10 mouse cellular contexts compared by ENCODE assay signal in genomic region chr2:26508661-26509060, GRCm38 (mm10). TPM values are rescaled to one million over a fixed set of nuclear protein-coding genes. Genes with fewer than 3 reads are reported as not detected.
DNase-seq lines count a peak whose midpoint lies in the region; ATAC-seq and TF ChIP-seq lines count a peak whose summit lies in the region.
"Had no signal": no experiment of that assay in that cellular context is flagged by ENCODE, and none has a peak within 500 bp of the region (broad histone marks: within the 10 kb centered on the region; RNA-seq: fewer than 3 reads in every experiment).

No protein-coding gene starts in this region.

- ATAC-seq in heart, embryonic 16.5 days (replicated peaks; ENCODE audit: extremely low read depth, insufficient read depth, low FRiP score) = no peak
- no peak for ATAC-seq in lung, embryonic 16.5 days (ENCODE audit: low read depth)
- no peak for ATAC-seq in megakaryocyte-erythroid progenitor cell, adult 5-6 weeks (replicated peaks; ENCODE audit: low FRiP score, low TSS enrichment, poor library complexity, severe bottlenecking)
- ATAC-seq: inflammation-experienced regulatory T-cells, adult 6 months had no signal

- 63% methylated on average over 5 of the region's 5 CpGs for WGBS in heart, embryonic 16.5 days
- WGBS in lung, embryonic 16.5 days = 53% methylated on average over 5 of the region's 5 CpGs

- H3K9ac ChIP-seq in heart, embryonic 16.5 days (ENCODE audit: low read length) = no peak overlapping the region; the same call in 1 of the 2 replicates
- H3K9ac ChIP-seq in lung, embryonic 16.5 days (ENCODE audit: low read length) = no peak overlapping the region; the same call in 1 of the 2 replicates

- H3K27ac ChIP-seq in heart, embryonic 16.5 days (ENCODE audit: low read length) = peak overlapping the region; percentile 87
- peak overlapping the region; percentile 95 for H3K27ac ChIP-seq in lung, embryonic 16.5 days (ENCODE audit: low read length)
- H3K27ac ChIP-seq in embryonic fibroblast, embryonic 13.5 days (ENCODE audit: insufficient read depth, low read length) = peak overlapping the region; percentile 92

- DNase-seq in heart, adult 18-20 months = no peak
- DNase-seq in lung, postnatal 14 days = no peak
- no peak for DNase-seq in layer of hippocampus, adult 8-10 months (ENCODE audit: low spot score in 2 of 2)
- DNase-seq: thymus, postnatal 36 days had no signal

- no peaks in the 10 kb centered on the region for H3K79me2 ChIP-seq in myocyte (ENCODE audit: control insufficient read depth, insufficient read depth)

- no peak overlapping the region for H3ac ChIP-seq in myocyte (ENCODE audit: control insufficient read depth, insufficient read length)

- no peaks in the 10 kb centered on the region for H3K9me3 ChIP-seq in heart, embryonic 16.5 days (replicated peaks; ENCODE audit: control insufficient read depth, low read length)
- H3K9me3 ChIP-seq in lung, embryonic 16.5 days (ENCODE audit: control insufficient read depth, low read length) = no peaks in the 10 kb centered on the region

- no peak overlapping the region for H3K4me3 ChIP-seq in heart, embryonic 16.5 days (ENCODE audit: low read length)
- no peak overlapping the region for H3K4me3 ChIP-seq in lung, embryonic 16.5 days (ENCODE audit: low read length)
- H3K4me3 ChIP-seq in embryonic fibroblast, embryonic 13.5 days (ENCODE audit: insufficient read depth, low read length) = no peak overlapping the region
- H3K4me3 ChIP-seq in myocyte = no peak overlapping the region

- TF ChIP-seq CTCF in embryonic fibroblast, embryonic 13.5 days (IDR thresholded peaks at IDR 0.05; ENCODE audit: borderline replicate concordance, insufficient read depth, low read length) = no peak

- no peaks in the 10 kb centered on the region for H3K27me3 ChIP-seq in heart, embryonic 16.5 days (ENCODE audit: control insufficient read depth, insufficient read depth, low read length)
- no peaks in the 10 kb centered on the region for H3K27me3 ChIP-seq in lung, embryonic 16.5 days (ENCODE audit: control insufficient read depth, insufficient read depth, low read depth, low read length)
- no peaks in the 10 kb centered on the region for H3K27me3 ChIP-seq in myocyte (ENCODE audit: control insufficient read depth, insufficient read depth, insufficient read length)

- H3K4me2 ChIP-seq in heart, embryonic 16.5 days (ENCODE audit: low read depth, low read length) = peak overlapping the region; percentile 43; the same call in 1 of the 2 replicates
- H3K4me2 ChIP-seq in lung, embryonic 16.5 days (ENCODE audit: low read depth, low read length) = peak overlapping the region; percentile 33; the same call in 1 of the 2 replicates
- peak overlapping the region; percentile 76 for H3K4me2 ChIP-seq in myocyte (ENCODE audit: low read depth)

- no peak for TF ChIP-seq POLR2A in embryonic fibroblast, embryonic 13.5 days (IDR thresholded peaks at IDR 0.05; ENCODE audit: low read depth, low read length)
- TF ChIP-seq POLR2A in myocyte (IDR thresholded peaks at IDR 0.05; ENCODE audit: insufficient read length, low read depth) = no peak

- H3K36me3 ChIP-seq in heart, embryonic 16.5 days (ENCODE audit: control insufficient read depth, insufficient read depth) = no peaks in the 10 kb centered on the region
- H3K36me3 ChIP-seq in lung, embryonic 16.5 days (ENCODE audit: control insufficient read depth, insufficient read depth, low read length) = no peaks in the 10 kb centered on the region
- no peaks in the 10 kb centered on the region for H3K36me3 ChIP-seq in myocyte (ENCODE audit: control insufficient read depth, insufficient read depth)

- peaks cover 38% of the 10 kb centered on the region for H3K4me1 ChIP-seq in heart, embryonic 16.5 days (ENCODE audit: control insufficient read depth, insufficient read depth, low read length)
- H3K4me1 ChIP-seq in lung, embryonic 16.5 days (replicated peaks; ENCODE audit: control insufficient read depth, insufficient read depth, low read length) = peaks cover 38% of the 10 kb centered on the region
- H3K4me1 ChIP-seq in embryonic fibroblast, embryonic 13.5 days (ENCODE audit: control insufficient read depth, insufficient read depth, low read length) = peaks cover 12% of the 10 kb centered on the region; the same call in 1 of the 2 replicates

TF ChIP-seq in myocyte, 11 proteins besides CTCF, POLR2A, EP300 and RAD21:
- TF ChIP-seq MYOG (IDR thresholded peaks at IDR 0.05; ENCODE audit: control insufficient read depth in 1 of 3, insufficient read depth in 1 of 3, insufficient read length in 2 of 3, low read depth in 2 of 3) (no peak), TCF3 (IDR thresholded peaks at IDR 0.05; ENCODE audit: insufficient read length, low read depth) (no peak), USF1 (IDR thresholded peaks at IDR 0.05; ENCODE audit: low read depth) (no peak), POLR2AphosphoS2 (IDR thresholded peaks at IDR 0.05; ENCODE audit: insufficient read length, low read depth) (no peak), MAX (IDR thresholded peaks at IDR 0.05; ENCODE audit: low read depth) (no peak), MYOD1 (IDR thresholded peaks at IDR 0.05; ENCODE audit: control insufficient read depth in 1 of 3, insufficient read length in 2 of 3, low read depth in 2 of 3) (no peak)

RNA-seq across cellular contexts. Expression of gene Notch1, which starts 7.8 kb away (rescaled TPM):
- polyA plus RNA-seq in heart, embryonic 16.5 days (2015; fragmentation: Nextera tagmentation; extraction: Ambion mirVana) = 17.9 and 21.8 TPM in 2 replicates
- 10 to 100 TPM; 29.8 to 30.5 TPM for total RNA-seq in heart, adult 18-20 months (2021)
- 20.5 and 22.0 TPM in 2 replicates for polyA plus RNA-seq in lung, embryonic 16.5 days (2015; fragmentation: Nextera tagmentation; extraction: Ambion mirVana)
- polyA plus RNA-seq in embryonic fibroblast, embryonic 13.5 days (2011; ENCODE audit: insufficient read length, low read depth, missing spikeins) = 19.2 and 24.3 TPM in 2 replicates
- polyA plus RNA-seq in myocyte (2012; fragmentation: generic; extraction: Trizol) = 16.3 TPM
- total RNA-seq in layer of hippocampus, adult 8-10 months (2022) = 10 to 100 TPM; 31.0 to 36.2 (median 34.2) TPM
- 2.6 and 3.1 TPM in 2 replicates for total RNA-seq in megakaryocyte-erythroid progenitor cell, adult 5-6 weeks (2014; fragmentation: Nextera tagmentation)
- 0.56 and 0.61 TPM in 2 replicates for total RNA-seq in megakaryocyte-erythroid progenitor cell, adult 5-6 weeks (2017)
